Mouse (Mus musculus) right cerebral cortex, postnatal 14 days (tissue): ENCODE results near the gene Nt5dc2.

ENCODE experiments used
- DNase-seq: peaks from one replicate; pipeline ENCODE4 v3.0.0; 2022

The Nt5dc2 gene

GRCm38 (mm10) chr14:31134015-31135000 is 3.5 kb downstream of the Nt5dc2 start:
- no peak for DNase-seq

GRCm38 (mm10) chr14:31135495-31136410 is 4.9 kb downstream of the Nt5dc2 start:
- no peak for DNase-seq

- DNase-seq: no peak
These were observed 5.8 kb downstream of the Nt5dc2 start for GRCm38 (mm10) chr14:31136411-31137280.

- no peak for DNase-seq
These were observed 6.4 kb downstream of the Nt5dc2 start for GRCm38 (mm10) chr14:31137281-31137595.

- no peak for DNase-seq
These were observed 6.9 kb downstream of the Nt5dc2 start for GRCm38 (mm10) chr14:31137791-31138190.

GRCm38 (mm10) chr14:31138219-31138896 is 7.5 kb downstream of the Nt5dc2 start:
- DNase-seq: no peak

GRCm38 (mm10) chr14:31138897-31139429 is 8.1 kb downstream of the Nt5dc2 start:
- no peak for DNase-seq

GRCm38 (mm10) chr14:31139666-31140065 is 8.8 kb downstream of the Nt5dc2 start:
- DNase-seq: no peak

- no peak for DNase-seq
These were observed 9.3 kb downstream of the Nt5dc2 start for GRCm38 (mm10) chr14:31140141-31140540.

GRCm38 (mm10) chr14:31141011-31141410 is 10.2 kb downstream of the Nt5dc2 start:
- DNase-seq: no peak

GRCm38 (mm10) chr14:31145694-31146093 is 14.8 kb downstream of the Nt5dc2 start:
- no peak for DNase-seq

- DNase-seq: no peak
These were observed 29.6 kb downstream of the Nt5dc2 start for GRCm38 (mm10) chr14:31160196-31161150.

GRCm38 (mm10) chr14:31161191-31161590 is 30.3 kb downstream of the Nt5dc2 start:
- DNase-seq: no peak

- no peak for DNase-seq
These were observed 30.8 kb downstream of the Nt5dc2 start for GRCm38 (mm10) chr14:31161638-31162037.

- DNase-seq: no peak
These were observed 33.2 kb downstream of the Nt5dc2 start for GRCm38 (mm10) chr14:31164067-31164466.

GRCm38 (mm10) chr14:31165010-31165409 is 34.2 kb downstream of the Nt5dc2 start:
- DNase-seq: no peak

GRCm38 (mm10) chr14:31165458-31165857 is 34.6 kb downstream of the Nt5dc2 start:
- no peak for DNase-seq

- DNase-seq: no peak
These were observed 35.3 kb downstream of the Nt5dc2 start for GRCm38 (mm10) chr14:31165991-31166630.

GRCm38 (mm10) chr14:31166827-31167226 is 36.0 kb downstream of the Nt5dc2 start:
- no peak for DNase-seq

GRCm38 (mm10) chr14:31168425-31168824 is 37.6 kb downstream of the Nt5dc2 start, which contains the start of gene Stab1:
Stab1 (minus strand) TSS chr14:31168641.
- DNase-seq: no peak
